Mouse (Mus musculus): Measurements from ENCODE around the gene Gpr137. TPM values are rescaled to one million over a fixed set of nuclear protein-coding genes. Genes with fewer than 3 reads are reported as not detected.

Gene Gpr137
- polyA plus RNA-seq, 1 experiment from 2014 or later = 27.4 TPM

DNA sequence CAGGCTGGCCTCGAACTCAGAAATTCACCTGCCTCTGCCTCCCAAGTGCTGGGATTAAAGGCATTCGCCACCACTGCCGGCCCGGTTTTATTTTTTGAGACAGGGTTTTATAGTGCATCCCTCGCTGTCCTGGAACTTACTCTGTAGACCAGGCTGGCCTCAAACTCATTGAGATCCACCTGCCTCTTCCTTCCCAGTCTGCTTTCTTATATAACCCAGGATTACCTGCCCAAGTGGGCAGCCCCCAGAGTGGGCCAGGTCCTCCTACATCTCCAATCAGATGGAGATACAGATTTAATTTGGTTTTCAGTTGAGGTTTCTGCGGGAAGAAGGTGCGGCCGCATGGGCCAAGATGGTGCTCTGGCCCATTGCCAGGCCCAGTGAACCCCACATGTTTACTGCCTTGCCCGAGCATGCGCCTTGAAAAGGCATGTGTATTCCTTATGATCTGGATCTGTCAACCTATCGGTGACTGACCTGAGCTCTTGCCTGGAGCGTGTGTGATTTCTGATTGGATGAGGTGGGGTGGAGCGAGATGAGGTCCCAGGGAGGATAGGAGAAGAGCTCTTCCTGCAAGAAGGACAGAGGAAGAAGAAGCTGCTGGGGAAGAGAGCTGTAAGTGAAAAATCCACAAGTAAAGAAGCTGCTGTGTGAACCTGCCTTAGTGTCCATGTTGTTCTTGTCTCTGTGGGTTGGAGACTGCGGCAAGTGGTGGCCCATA, 48.4 kb downstream of the Gpr137 start:
- Histone ChIP-seq H3K27ac (ENCODE audit: low read depth, low read length) (no peak overlapping the region), H3K4me3 (ENCODE audit: low read length) (no peak overlapping the region), H3K4me2 (replicated peaks; ENCODE audit: low read depth, low read length) (no peak overlapping the region), H3K36me3 (ENCODE audit: control insufficient read depth, insufficient read depth, low read length) (no peaks in the 10 kb centered on the region), H3K9me3 (ENCODE audit: control insufficient read depth, low read length) (no peaks in the 10 kb centered on the region), H3K4me1 (ENCODE audit: control insufficient read depth, insufficient read depth, low read length) (no peaks in the 10 kb centered on the region), H3K27me3 (ENCODE audit: control insufficient read depth, insufficient read depth, low read length) (no peaks in the 10 kb centered on the region; the same call in 1 of the 2 replicates), H3K9ac (ENCODE audit: low read depth, low read length) (no peak overlapping the region)
- no peak for ATAC-seq (ENCODE audit: low FRiP score, low TSS enrichment)
- 95% methylated on average over 14 of the region's 14 CpGs for WGBS

DNA sequence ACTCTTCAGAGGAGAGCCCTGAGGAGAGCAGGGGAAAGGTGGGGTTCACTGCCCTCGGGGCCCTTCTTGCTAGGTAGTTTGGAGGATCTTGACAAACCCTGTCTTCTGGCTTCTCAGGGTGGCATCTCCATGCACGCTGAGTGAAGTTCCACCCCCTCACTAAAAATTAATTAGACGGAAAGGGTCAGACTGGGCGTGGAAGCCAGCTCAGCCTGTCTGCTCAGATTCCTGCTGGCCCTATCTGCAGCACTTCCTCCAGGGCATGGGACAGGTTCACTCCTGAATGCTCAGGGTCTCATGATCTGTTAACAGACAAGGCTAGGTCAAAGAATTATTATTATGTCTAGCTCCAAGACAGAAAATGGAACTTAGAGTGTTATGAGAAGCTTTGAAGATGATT, 49.8 kb downstream of the Gpr137 start:
- Histone ChIP-seq H3K36me3 (ENCODE audit: control insufficient read depth, insufficient read depth, low read length) (no peaks in the 10 kb centered on the region), H3K9ac (ENCODE audit: low read depth, low read length) (no peak overlapping the region), H3K4me1 (ENCODE audit: control insufficient read depth, insufficient read depth, low read length) (no peaks in the 10 kb centered on the region), H3K27me3 (ENCODE audit: control insufficient read depth, insufficient read depth, low read length) (no peaks in the 10 kb centered on the region), H3K4me2 (replicated peaks; ENCODE audit: low read depth, low read length) (no peak overlapping the region), H3K9me3 (ENCODE audit: control insufficient read depth, low read length) (no peaks in the 10 kb centered on the region), H3K27ac (ENCODE audit: low read depth, low read length) (no peak overlapping the region), H3K4me3 (ENCODE audit: low read length) (no peak overlapping the region)
- ATAC-seq (ENCODE audit: low FRiP score, low TSS enrichment) = no peak
- WGBS = 34% methylated on average over 4 of the region's 4 CpGs

Small RNA genes lying within 50 kb of the gene (microRNA-seq; reads per million reads assigned to microRNA genes)
- not detected for gene Mir6990

Other genes with a start within 250 kb of the Gpr137 start
- 11.8 and 15.1 TPM in 2 replicates for gene Rps6ka4, start 101.8 kb downstream of the Gpr137 start, polyA plus RNA-seq (2014; fragmentation: Nextera tagmentation; extraction: Ambion mirVana)
- gene Ccdc88b, start 84.3 kb downstream of the Gpr137 start, polyA plus RNA-seq (2014; fragmentation: Nextera tagmentation; extraction: Ambion mirVana) = 0.30 and 0.51 TPM in 2 replicates
- 164 and 181 TPM in 2 replicates for gene Trmt112, start 32.8 kb downstream of the Gpr137 start, polyA plus RNA-seq (2014; fragmentation: Nextera tagmentation; extraction: Ambion mirVana)
- 177 and 235 TPM in 2 replicates for gene Prdx5, start 32.4 kb downstream of the Gpr137 start, polyA plus RNA-seq (2014; fragmentation: Nextera tagmentation; extraction: Ambion mirVana)
- gene Esrra, start 20.7 kb downstream of the Gpr137 start, polyA plus RNA-seq (2014; fragmentation: Nextera tagmentation; extraction: Ambion mirVana) = 5.2 and 9.0 TPM in 2 replicates
- gene Catsperz, start 17.1 kb downstream of the Gpr137 start, polyA plus RNA-seq (2014; fragmentation: Nextera tagmentation; extraction: Ambion mirVana) = 2.1 and 3.8 TPM in 2 replicates
- gene Kcnk4, start 8.0 kb downstream of the Gpr137 start, polyA plus RNA-seq (2014; fragmentation: Nextera tagmentation; extraction: Ambion mirVana) = 0.12 and 0.51 TPM in 2 replicates
- 65.5 and 70.9 TPM in 2 replicates for gene Bad, start 619 bp downstream of the Gpr137 start, polyA plus RNA-seq (2014; fragmentation: Nextera tagmentation; extraction: Ambion mirVana)
- 202 and 254 TPM in 2 replicates for gene Ppp1r14b, start 32.5 kb upstream of the Gpr137 start, polyA plus RNA-seq (2014; fragmentation: Nextera tagmentation; extraction: Ambion mirVana)
- gene Plcb3, start 34.0 kb upstream of the Gpr137 start, polyA plus RNA-seq (2014; fragmentation: Nextera tagmentation; extraction: Ambion mirVana) = 24.4 and 38.9 TPM in 2 replicates
- gene Fkbp2, start 38.0 kb upstream of the Gpr137 start, polyA plus RNA-seq (2014; fragmentation: Nextera tagmentation; extraction: Ambion mirVana) = 89.7 and 118 TPM in 2 replicates
- gene Vegfb, start 45.2 kb upstream of the Gpr137 start, polyA plus RNA-seq (2014; fragmentation: Nextera tagmentation; extraction: Ambion mirVana) = 38.2 and 39.8 TPM in 2 replicates
- gene Dnajc4, start 50.1 kb upstream of the Gpr137 start, polyA plus RNA-seq (2014; fragmentation: Nextera tagmentation; extraction: Ambion mirVana) = 22.6 and 24.0 TPM in 2 replicates
- 20.4 and 22.2 TPM in 2 replicates for gene Nudt22, start 53.6 kb upstream of the Gpr137 start, polyA plus RNA-seq (2014; fragmentation: Nextera tagmentation; extraction: Ambion mirVana)
- gene Trpt1, start 53.7 kb upstream of the Gpr137 start, polyA plus RNA-seq (2014; fragmentation: Nextera tagmentation; extraction: Ambion mirVana) = 9.7 and 12.1 TPM in 2 replicates
- gene Fermt3, start 77.0 kb upstream of the Gpr137 start, polyA plus RNA-seq (2014; fragmentation: Nextera tagmentation; extraction: Ambion mirVana) = 3.6 and 4.9 TPM in 2 replicates
- gene Stip1, start 97.5 kb upstream of the Gpr137 start, polyA plus RNA-seq (2014; fragmentation: Nextera tagmentation; extraction: Ambion mirVana) = 223 and 304 TPM in 2 replicates
- 9.9 and 10.7 TPM in 2 replicates for gene Macrod1, start 114.3 kb upstream of the Gpr137 start, polyA plus RNA-seq (2014; fragmentation: Nextera tagmentation; extraction: Ambion mirVana)
- 3.0 and 5.5 TPM in 2 replicates for gene Flrt1, start 163.2 kb upstream of the Gpr137 start, polyA plus RNA-seq (2014; fragmentation: Nextera tagmentation; extraction: Ambion mirVana)